Mouse (Mus musculus) lung, postnatal 0 days (tissue): ENCODE measurements at regions not wholly inside any gene's neighbourhood (a gene's known extent, or its start where the extent isn't known, plus 50 kb on each side); places are given as distances from the start of the nearest gene placed in this dataset.

ENCODE experiments used
- ATAC-seq: fragments of 200-750 bp; cut with Nextera tagmentation; 2 replicates; pipeline ENCODE4 v1.8.0; 2017; ENCODE audit warnings: moderate library complexity
- DNase-seq: peaks from one replicate; pipeline ENCODE4 v3.0.0-alpha.2; 2016; ENCODE audit warnings: low spot score
- H3K27ac ChIP-seq: fragments of 300-500 bp; sonication (generic); 2 replicates; pipeline ENCODE4 v1.5.1; 2014; ENCODE audit warnings: antibody characterized with exemption, mild to moderate bottlenecking, low read length, mixed read lengths
- H3K27me3 ChIP-seq: fragments of 300-500 bp; sonication (generic); replicated peaks from 2 replicates; pipeline ENCODE4 v1.6.1; 2014; ENCODE audit warnings: low read length, mixed read lengths; ENCODE audit not compliant: insufficient read depth
- H3K36me3 ChIP-seq: fragments of 300-500 bp; sonication (generic); 2 replicates; pipeline ENCODE4 v1.6.1; 2014; ENCODE audit warnings: low read length, mixed read lengths; ENCODE audit not compliant: insufficient read depth
- H3K4me1 ChIP-seq: fragments of 300-500 bp; sonication (generic); 2 replicates; pipeline ENCODE4 v1.6.1; 2014; ENCODE audit warnings: antibody characterized with exemption, low read depth, low read length, mixed read lengths; ENCODE audit not compliant: insufficient read depth
- H3K4me2 ChIP-seq: fragments of 300-500 bp; sonication (generic); replicated peaks from 2 replicates; pipeline ENCODE4 v1.6.1; 2014; ENCODE audit warnings: low read depth, mild to moderate bottlenecking, low read length, moderate library complexity, mixed read lengths
- H3K4me3 ChIP-seq: fragments of 300-500 bp; sonication (generic); 2 replicates; pipeline ENCODE4 v1.5.1; 2014; ENCODE audit warnings: low read depth, low read length
- H3K9ac ChIP-seq: fragments of 300-500 bp; sonication (generic); replicated peaks from 2 replicates; pipeline ENCODE4 v1.6.1; 2014; ENCODE audit warnings: low read depth, mild to moderate bottlenecking
- H3K9me3 ChIP-seq: fragments of 300-500 bp; sonication (generic); 2 replicates; pipeline ENCODE4 v1.6.1; 2016; ENCODE audit warnings: low read length, mixed read lengths
- CTCF ChIP-seq: IDR thresholded peaks from 2 replicates; pipeline ENCODE4 v1.5.1; 2016; ENCODE audit warnings: antibody characterized with exemption, mild to moderate bottlenecking
- EP300 ChIP-seq: IDR thresholded peaks from 2 replicates; pipeline ENCODE4 v1.6.1; 2016; ENCODE audit warnings: antibody characterized with exemption, mild to moderate bottlenecking, control low read depth
- WGBS: fragments of 180-500 bp; shearing (Covaris S2); extraction: QIAGEN DNeasy Blood & Tissue Kit; methylation state at CpG from one replicate; pipeline ENCODE4 v1.1.7; 2014; 5-methylcytosine and 5-hydroxymethylcytosine counted together

GRCm38 (mm10) chr1:185828486-185828885, 288.6 kb downstream of the Lyplal1 start:
- H3K27me3 ChIP-seq: no peaks in the 10 kb centered on the region
- H3K9ac ChIP-seq: no peak overlapping the region
- H3K36me3 ChIP-seq: no peaks in the 10 kb centered on the region
- 89% methylated on average over 6 of the region's 6 CpGs for WGBS
- no peak for TF ChIP-seq EP300
- TF ChIP-seq CTCF: no peak
- H3K4me2 ChIP-seq: no peak overlapping the region
- H3K9me3 ChIP-seq: no peaks in the 10 kb centered on the region
- no peak overlapping the region for H3K27ac ChIP-seq
- H3K4me3 ChIP-seq: no peak overlapping the region
- DNase-seq (no peak), ATAC-seq (no peak)
- no peaks in the 10 kb centered on the region; the same call in 1 of the 2 replicates for H3K4me1 ChIP-seq

GRCm38 (mm10) chr1:185832059-185832458, 285.1 kb downstream of the Lyplal1 start:
- Histone ChIP-seq H3K4me2 (no peak overlapping the region), H3K27ac (no peak overlapping the region), H3K4me1 (peaks cover 8% of the 10 kb centered on the region; the same call in 1 of the 2 replicates), H3K36me3 (no peaks in the 10 kb centered on the region), H3K9me3 (no peaks in the 10 kb centered on the region), H3K4me3 (no peak overlapping the region), H3K9ac (no peak overlapping the region), H3K27me3 (no peaks in the 10 kb centered on the region)
- 64% methylated on average over 4 of the region's 4 CpGs for WGBS
- DNase-seq (peak; percentile 90), ATAC-seq (peak; percentile 60)
- TF ChIP-seq EP300: peak; percentile 80
- no peak for TF ChIP-seq CTCF

GRCm38 (mm10) chr1:185834171-185834570, 282.9 kb downstream of the Lyplal1 start:
- no peak overlapping the region for H3K4me2 ChIP-seq
- 30% methylated on average over 6 of the region's 6 CpGs for WGBS
- H3K9ac ChIP-seq: no peak overlapping the region
- H3K9me3 ChIP-seq: no peaks in the 10 kb centered on the region
- no peak for DNase-seq
- no peak overlapping the region for H3K4me3 ChIP-seq
- peaks cover 8% of the 10 kb centered on the region; the same call in 1 of the 2 replicates for H3K4me1 ChIP-seq
- ATAC-seq: no peak
- H3K27ac ChIP-seq: no peak overlapping the region
- H3K36me3 ChIP-seq: no peaks in the 10 kb centered on the region
- H3K27me3 ChIP-seq: no peaks in the 10 kb centered on the region
- no peak for TF ChIP-seq EP300
- TF ChIP-seq CTCF: no peak

GRCm38 (mm10) chr1:185836632-185837281, 280.4 kb downstream of the Lyplal1 start:
- no peak overlapping the region for H3K27ac ChIP-seq
- ATAC-seq (no peak), DNase-seq (peak; percentile 25)
- no peak overlapping the region for H3K4me2 ChIP-seq
- peaks cover 8% of the 10 kb centered on the region; the same call in 1 of the 2 replicates for H3K4me1 ChIP-seq
- no peak overlapping the region for H3K4me3 ChIP-seq
- H3K36me3 ChIP-seq: no peaks in the 10 kb centered on the region
- WGBS: 35% methylated on average over 13 of the region's 13 CpGs
- TF ChIP-seq EP300 (no peak), CTCF (no peak)
- H3K9ac ChIP-seq: no peak overlapping the region
- H3K27me3 ChIP-seq: no peaks in the 10 kb centered on the region
- H3K9me3 ChIP-seq: no peaks in the 10 kb centered on the region

GRCm38 (mm10) chr1:185842481-185842880, 274.6 kb downstream of the Lyplal1 start:
- no peak overlapping the region for H3K27ac ChIP-seq
- no peaks in the 10 kb centered on the region for H3K27me3 ChIP-seq
- TF ChIP-seq EP300 (no peak), CTCF (no peak)
- H3K9me3 ChIP-seq: no peaks in the 10 kb centered on the region
- H3K9ac ChIP-seq: no peak overlapping the region
- no peaks in the 10 kb centered on the region for H3K4me1 ChIP-seq
- no peak for ATAC-seq
- DNase-seq: no peak
- WGBS: 85% methylated on average over 12 of the region's 12 CpGs
- no peaks in the 10 kb centered on the region for H3K36me3 ChIP-seq
- H3K4me2 ChIP-seq: no peak overlapping the region
- H3K4me3 ChIP-seq: no peak overlapping the region

DNA sequence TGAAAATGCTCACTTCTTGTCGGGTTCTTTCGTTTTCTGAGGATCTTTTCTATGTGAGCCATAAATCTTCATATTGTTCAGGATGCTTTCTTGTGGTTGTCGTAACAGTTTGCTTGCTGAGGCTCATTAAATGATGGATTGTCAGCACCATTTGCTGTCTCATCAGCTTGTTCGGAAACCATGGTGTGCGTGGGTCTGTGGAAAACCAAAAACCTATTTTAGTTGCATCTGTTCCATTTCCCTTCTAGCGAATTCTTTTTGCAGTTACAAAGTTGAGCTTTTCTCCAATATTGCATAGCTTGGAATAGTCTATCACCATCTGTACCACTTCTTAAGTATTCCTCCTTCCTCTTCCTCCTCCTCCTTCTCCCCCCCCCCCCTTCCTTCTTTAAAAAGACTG, 269.9 kb downstream of the Lyplal1 start:
- no peak for ATAC-seq
- Histone ChIP-seq H3K9ac (no peak overlapping the region), H3K4me2 (no peak overlapping the region), H3K36me3 (no peaks in the 10 kb centered on the region), H3K4me3 (no peak overlapping the region), H3K4me1 (no peaks in the 10 kb centered on the region), H3K27me3 (no peaks in the 10 kb centered on the region), H3K27ac (no peak overlapping the region), H3K9me3 (no peaks in the 10 kb centered on the region)
- TF ChIP-seq EP300: no peak
- TF ChIP-seq CTCF: no peak
- WGBS: 86% methylated on average over 6 of the region's 6 CpGs
- DNase-seq: no peak
